Mouse (Mus musculus): ENCODE data around the gene Ctnna2. TPM values are rescaled to one million over a fixed set of nuclear protein-coding genes. Genes with fewer than 3 reads are reported as not detected.
A peak's percentile ranks its signal among the peaks of the same experiment; 100 is the strongest.

Ctnna2 gene
- total RNA-seq, 2 experiments from 2014 or later = not detected

GRCm38 (mm10) chr6:77257358-77258105 lies 722.0 kb downstream of the Ctnna2 start:
- peak in 1 of 2 experiments; percentile 10 for DNase-seq

DNA sequence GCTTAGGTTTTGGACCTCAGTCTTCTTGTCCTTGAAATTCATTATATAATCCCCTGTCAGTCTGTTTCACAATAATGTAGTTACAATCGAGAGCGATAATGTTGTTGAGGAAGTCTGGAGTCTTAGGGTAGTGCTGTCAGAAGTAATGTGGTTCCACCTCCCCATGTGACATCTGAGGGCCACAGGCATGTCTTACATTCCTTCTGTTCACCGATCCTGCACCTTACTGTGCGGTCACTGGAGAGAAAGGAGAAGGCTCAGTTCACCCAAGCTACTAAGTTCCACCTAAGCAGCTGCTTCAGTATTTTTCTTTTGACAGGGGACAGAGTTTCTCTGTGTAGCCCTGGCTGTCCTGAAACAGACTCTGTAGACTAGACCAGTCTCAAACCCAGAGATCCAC lies 723.2 kb downstream of the Ctnna2 start:
- DNase-seq = no peak

GRCm38 (mm10) chr6:77253480-77253879 lies 726.0 kb downstream of the Ctnna2 start:
- DNase-seq = no peak

DNA sequence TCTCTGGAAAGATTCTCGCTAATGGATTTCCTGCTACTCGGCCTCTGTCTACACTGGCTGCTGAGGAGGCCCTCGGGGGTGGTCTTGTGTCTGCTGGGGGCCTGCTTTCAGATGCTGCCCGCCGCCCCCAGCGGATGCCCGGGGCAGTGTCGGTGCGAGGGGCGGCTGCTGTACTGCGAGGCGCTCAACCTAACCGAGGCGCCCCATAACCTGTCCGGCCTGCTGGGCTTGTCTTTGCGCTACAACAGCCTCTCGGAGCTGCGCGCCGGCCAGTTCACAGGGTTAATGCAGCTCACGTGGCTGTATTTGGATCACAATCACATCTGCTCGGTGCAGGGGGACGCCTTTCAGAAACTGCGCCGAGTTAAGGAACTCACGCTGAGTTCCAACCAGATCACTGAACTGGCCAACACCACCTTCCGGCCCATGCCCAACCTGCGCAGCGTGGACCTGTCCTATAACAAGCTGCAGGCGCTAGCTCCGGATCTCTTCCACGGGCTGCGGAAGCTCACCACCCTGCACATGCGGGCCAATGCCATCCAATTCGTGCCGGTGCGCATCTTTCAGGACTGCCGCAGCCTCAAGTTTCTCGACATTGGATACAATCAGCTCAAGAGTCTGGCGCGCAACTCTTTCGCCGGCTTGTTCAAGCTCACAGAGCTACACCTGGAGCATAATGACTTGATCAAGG lies 735.8 kb downstream of the Ctnna2 start:
- DNase-seq = no peak

DNA sequence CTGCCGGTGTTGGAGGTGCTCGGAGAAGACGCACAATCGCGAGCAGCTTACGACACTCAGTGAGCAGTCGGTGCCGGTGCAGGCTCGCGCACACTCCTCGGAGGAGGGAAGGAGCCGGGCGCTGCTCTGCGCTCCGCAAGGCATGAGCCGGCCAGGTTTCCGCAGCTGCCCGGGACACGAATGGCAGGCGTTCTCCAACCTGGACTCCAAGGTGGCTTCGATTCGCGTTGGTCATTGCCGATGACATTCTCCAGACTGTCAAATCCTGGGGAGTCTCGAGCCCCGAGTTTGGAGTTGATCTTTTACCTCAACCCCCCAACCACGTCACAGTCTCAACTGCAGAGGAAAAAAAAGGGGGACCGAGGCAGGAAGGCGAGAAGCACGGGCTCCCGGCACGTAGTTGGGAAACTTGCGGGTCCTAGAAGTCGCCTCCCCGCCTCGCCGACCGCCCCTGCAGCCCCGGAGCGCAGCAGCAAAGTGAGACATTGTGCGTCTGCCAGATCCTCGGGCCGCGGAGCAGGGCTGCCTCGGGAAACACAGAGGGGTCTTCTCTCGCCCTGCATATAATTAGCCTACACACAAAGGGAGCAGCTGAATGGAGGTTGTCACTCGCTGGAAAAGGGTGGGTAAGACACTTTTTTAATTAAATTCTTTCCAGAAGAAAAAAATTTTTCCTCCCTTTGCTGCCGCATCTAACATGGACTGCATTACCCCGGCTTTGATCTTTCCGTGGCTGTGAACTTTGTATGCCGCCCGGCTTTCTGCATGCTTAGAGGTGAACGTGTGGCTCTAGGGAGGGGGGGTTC lies 736.7 kb downstream of the Ctnna2 start, which contains the start of gene Lrrtm1:
Gene Lrrtm1, plus strand, starts transcription at position 89 of the 806 bp plus-strand sequence.
- peak in 1 of 2 experiments; percentile 10 for DNase-seq

DNA sequence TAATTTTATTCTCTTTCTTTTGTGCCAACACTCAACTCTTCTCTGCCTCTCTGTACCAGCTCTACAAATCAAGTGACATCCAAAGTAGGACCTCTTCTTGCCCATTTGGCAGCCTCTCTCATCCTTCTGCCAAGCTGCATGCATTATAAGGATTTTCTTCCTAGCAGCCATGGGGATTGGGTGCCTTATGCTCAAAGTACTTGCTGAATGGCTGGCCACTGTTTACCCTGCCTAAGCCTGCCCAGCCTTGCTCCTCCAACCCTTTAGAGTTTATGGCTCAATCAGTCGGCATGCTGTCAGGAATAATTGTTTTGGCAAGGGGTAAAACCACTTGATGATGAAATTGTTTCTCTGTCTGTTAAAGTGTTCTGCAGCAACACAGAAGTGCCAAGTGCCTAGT lies 739.1 kb downstream of the Ctnna2 start:
- peak in 1 of 2 experiments; percentile 2 for DNase-seq

GRCm38 (mm10) chr6:77222849-77223638 lies 756.5 kb downstream of the Ctnna2 start:
- DNase-seq = peak in 1 of 2 experiments; percentile 6

GRCm38 (mm10) chr6:77220776-77221175 lies 758.7 kb downstream of the Ctnna2 start:
- no peak for DNase-seq

GRCm38 (mm10) chr6:77218875-77219274 lies 760.6 kb downstream of the Ctnna2 start:
- DNase-seq = no peak

- DNase-seq = no peak
These were observed 764.2 kb downstream of the Ctnna2 start for GRCm38 (mm10) chr6:77215322-77215721.

DNA sequence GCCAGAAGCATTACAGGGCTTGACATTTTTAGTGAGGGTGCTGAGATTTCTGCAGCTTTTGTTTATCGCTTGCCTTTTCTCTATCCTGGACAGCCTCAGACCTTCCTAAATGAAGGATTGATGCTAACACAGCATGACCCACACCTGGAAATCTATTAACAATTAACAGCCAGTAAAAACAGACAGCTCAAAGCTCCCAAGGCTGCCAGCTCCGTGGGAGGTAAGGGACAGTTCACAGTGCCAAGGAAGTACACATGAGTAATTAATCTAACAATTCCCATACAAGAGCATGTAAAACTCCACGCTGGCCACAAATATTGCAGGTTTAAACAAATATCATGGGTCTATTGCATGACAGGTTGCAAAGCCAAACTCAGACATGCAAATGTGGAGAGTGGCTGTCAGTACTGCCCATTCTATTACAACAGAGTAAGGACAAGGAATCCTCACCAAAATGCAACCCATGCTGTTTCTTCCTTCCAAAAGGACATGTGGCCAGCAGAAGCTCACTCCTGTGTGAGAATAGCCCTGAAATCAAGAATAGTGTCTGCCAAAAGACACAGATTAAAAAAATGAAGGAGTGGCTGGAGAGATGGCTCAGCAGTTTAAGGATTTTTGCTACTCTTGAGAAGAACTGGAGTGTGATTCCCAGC lies 765.6 kb downstream of the Ctnna2 start:
- DNase-seq = no peak

GRCm38 (mm10) chr6:77209929-77210328 lies 769.6 kb downstream of the Ctnna2 start:
- no peak for DNase-seq

DNA sequence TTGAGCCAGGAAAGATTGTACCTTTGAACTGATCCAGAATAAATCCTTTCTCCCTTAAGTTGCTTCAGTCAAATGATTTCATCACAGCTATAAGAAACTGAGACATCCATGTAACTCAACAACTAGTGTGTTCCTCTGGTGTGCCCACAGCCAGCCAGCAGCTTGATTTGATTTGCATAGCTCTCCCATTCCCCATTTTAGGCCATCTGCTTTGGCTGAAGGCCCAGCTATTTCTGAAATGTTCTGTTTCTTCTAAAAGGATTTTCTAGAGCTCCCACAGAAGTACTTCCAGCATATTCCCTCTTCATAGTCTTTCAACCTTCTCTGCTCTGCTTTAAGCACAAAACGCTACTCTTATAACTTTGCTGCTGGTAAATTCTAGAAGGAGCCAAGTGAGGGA lies 770.3 kb downstream of the Ctnna2 start:
- no peak for DNase-seq

DNA sequence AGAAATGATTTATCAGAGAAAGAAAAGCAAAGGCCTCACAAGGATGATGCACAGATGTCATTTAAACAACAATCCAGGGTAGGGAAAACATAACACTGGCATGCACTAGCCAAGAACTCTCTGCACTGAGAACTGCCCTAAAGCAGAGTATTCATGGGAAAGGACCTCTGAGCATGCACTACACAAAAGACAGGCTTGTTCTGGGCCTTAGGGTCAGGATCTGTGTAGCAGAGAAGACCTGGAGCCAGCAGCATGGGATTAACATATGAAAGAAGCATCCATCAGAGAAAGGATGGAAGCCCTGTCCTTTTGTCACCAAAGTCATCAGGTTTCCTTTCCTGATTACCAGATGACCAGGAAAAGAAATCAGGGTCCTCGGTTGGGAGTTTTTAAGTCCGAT lies 780.1 kb downstream of the Ctnna2 start:
- DNase-seq = no peak

DNA sequence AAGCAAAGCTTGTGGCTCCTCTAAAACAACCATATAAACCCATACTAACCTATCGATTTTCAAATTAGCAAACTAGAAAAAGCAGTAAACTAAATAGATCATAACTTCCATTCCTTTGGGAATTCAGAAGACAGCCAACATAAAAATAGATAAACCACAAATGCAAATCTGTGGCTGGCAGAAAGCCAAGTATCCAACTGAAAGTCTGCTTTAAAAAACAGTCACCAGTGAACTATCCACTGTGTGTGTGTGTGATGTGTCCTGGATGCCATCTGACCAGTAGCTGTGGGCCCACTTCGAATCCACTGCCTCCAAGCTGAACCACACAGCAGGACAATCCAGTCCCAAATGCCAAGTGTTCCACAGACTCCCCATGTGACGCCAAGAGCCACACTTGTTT lies 782.8 kb downstream of the Ctnna2 start:
- DNase-seq = no peak

DNA sequence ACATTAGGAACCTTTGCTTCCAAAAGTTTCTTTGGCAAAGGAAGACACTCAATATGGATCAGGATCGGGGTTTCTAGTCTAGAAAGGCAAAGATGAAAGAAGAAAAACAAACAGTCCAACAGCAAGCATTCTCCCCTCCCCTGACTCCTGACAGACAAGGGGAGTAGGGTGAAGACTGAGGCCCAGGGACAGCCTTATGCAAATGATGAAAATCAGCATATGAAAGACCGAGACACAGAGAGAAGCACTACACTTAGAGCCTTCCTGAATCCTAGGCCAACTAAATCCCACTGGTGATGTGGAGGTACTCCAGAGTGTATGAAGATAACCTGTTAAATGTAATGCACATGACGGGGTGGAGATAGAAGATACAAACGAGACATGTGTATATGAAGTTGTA lies 787.9 kb downstream of the Ctnna2 start:
- no peak for DNase-seq

GRCm38 (mm10) chr6:77188628-77189027 lies 790.9 kb downstream of the Ctnna2 start:
- no peak for DNase-seq

GRCm38 (mm10) chr6:77185751-77186150 lies 793.7 kb downstream of the Ctnna2 start:
- no peak for DNase-seq

DNA sequence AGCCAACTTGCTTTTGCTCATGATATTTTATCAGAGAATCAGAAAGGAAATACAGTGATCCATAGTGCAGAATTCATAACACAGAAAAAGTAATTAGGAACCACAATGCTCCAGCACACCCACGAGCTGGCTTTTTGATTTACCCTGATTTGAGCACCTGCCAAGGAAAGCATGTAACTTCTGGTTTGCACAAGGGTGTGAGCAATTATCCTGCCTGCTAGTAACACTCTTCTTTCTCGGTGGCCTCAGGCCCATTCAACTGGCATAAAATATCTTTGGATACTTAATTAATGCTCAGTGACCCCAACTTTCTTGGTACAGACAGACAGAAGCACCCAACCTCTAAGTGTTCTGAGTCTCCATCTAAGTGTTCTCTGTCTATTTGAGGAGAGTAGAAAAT lies 794.6 kb downstream of the Ctnna2 start:
- DNase-seq = no peak

DNA sequence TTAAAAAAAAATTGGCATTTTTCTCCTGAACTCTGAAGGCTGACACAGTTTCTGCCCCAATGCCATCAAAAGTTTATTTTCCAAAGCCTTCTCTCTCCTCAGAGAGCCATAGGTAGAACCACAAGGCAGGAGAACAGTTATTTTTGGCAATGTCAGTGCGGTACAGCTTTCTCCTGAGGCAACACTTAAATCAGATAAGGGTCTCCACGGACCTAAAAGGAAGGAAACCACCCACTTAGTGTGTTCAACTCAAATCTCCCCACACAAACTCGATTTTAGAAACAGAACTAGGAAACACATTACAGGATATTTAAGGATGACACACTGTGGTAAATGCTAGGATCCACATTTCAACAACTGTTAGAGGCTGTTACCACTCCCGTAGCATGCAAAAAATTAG lies 803.7 kb downstream of the Ctnna2 start:
- no peak for DNase-seq

DNA sequence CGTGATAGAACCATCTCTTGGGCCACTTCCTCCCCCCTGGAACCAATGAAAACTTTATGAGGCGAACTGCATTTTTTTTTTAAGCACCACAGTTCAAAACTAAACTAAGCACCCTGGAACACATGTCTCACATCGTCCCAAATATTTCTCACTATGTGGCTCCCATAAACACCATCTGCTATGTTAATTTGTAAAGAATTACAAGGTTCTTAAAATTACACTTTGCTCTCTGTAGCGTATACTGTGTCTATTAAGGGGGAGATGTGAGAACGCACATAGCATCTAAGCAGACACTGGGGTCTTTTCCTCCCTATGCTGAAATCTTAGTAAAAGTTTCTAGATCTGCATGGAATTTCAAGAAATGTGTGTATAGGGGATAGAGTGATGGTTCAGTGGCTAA lies 822.5 kb downstream of the Ctnna2 start:
- DNase-seq = no peak

Data from heart, adult 18-20 months (tissue).